Mouse (Mus musculus): Measurements from ENCODE around the gene Pla1a.

DNA sequence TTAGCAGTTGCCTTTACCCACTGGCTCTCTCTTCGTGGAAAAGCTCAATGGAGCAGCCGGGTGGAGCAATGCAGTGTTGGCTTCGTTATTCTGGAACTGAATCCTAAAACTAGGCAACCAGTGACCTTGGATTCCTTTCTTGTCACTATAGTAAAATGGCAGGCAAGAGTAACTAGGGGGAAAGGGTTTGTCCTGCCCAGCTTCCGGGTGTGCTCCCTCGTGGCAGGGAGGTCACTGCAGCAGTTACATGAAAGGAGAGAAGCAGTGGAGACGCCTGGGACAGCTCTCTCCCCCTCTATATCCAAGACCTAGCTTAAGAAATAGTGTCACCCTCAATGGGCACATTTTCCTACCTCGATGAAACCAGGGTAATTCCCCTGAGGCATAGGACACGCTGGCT is 36.5 kb upstream of the Pla1a start:
- TF ChIP-seq CTCF (IDR thresholded peaks at IDR 0.05; ENCODE audit: low read depth) (no peak), EP300 (optimal IDR thresholded peaks at IDR 0.05) (no peak)
